Mouse (Mus musculus) ES-Bruce4 (cell line): Measurements from ENCODE around the gene S100a6.

Source experiments
- CTCF ChIP-seq: IDR thresholded peaks from one replicate; pipeline ENCODE4 v1.8.1; 2011; ENCODE audit warnings: low read depth, low read length
- POLR2A ChIP-seq: IDR thresholded peaks from one replicate; pipeline ENCODE4 v1.8.1; 2011; ENCODE audit warnings: low read length; ENCODE audit not compliant: insufficient read depth

DNA sequence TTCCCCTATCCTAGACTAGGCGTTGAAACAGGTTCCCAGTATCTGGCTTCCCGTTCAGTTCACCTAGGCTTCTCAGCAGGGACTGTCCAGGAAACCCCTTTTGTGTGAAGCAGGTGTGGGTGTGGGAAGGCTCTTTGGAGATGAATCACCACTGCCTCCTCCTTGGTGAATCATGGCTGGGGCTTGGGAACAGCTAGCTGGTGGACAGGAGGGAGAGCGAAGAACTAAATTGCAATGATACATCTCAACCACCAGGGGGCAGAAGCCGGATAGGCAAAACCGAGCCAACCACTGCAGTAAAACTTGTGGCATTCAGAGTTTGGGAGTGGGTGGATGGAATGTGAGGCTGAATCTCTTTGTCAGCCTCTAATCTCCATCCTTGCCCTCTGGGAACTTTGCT, 27.1 kb upstream of the S100a6 start:
- TF ChIP-seq CTCF (peak; percentile 85), POLR2A (no peak)
